Mouse (Mus musculus) urinary bladder, adult 2 months (tissue): ENCODE data around the gene Paxbp1. TPM values are rescaled to one million over a fixed set of nuclear protein-coding genes. Genes with fewer than 3 reads are reported as not detected.

Experiments used
- DNase-seq: peaks from one replicate; pipeline ENCODE4 v3.0.0; 2022; ENCODE audit warnings: low spot score
- polyA plus RNA-seq: library from polyadenylated mRNA; depleted of rRNA; stranded (reverse); fragments of >200 nt; gene quantifications from 2 replicates; pipeline ENCODE4 v1.2.3, GENCODE M21; 2012; rRNA removed

Paxbp1 gene
- polyA plus RNA-seq, 1 experiment: 63.4 TPM

DNA sequence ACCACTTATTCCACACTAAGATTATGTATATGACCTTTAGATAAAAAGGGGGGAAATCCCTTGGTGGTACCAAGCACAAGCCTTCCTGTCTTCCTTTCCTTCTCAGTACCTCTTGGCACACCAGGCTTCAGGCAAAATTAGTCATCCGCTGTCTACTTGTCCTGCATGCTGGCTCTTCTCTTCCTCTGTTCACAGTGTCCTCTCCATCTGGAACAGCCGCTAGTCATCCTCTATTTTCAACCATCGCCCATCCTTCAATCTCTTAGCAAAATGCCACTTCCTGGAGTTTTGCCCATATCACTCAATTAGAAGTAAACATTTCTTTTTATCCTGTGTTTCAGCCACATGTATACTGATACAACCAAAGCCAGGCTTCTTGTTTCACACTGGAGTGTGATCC, 46.5 kb downstream of the Paxbp1 start:
- no peak for DNase-seq

- no peak for DNase-seq
These were observed 47.8 kb downstream of the Paxbp1 start for GRCm38 (mm10) chr16:90996327-90997243.

DNA sequence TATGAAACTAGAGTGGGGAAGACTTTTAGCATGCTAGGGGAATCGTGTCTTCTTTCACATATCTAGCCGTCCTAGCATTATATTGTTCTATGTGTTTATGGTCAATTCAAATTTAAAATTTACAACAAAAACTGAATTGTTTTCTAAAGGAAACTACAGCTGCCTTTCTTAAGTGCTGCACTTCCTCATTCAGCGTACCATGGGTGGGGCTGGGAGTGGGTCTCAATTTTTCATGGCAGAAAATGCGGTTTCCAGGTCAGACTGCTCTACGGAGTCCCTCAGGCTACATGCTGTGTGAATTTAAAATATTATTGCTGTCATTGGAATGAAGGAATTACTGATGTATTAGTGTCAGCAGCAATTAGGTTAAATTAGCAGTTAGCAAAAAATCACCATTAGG, 48.8 kb downstream of the Paxbp1 start:
- DNase-seq: no peak

DNA sequence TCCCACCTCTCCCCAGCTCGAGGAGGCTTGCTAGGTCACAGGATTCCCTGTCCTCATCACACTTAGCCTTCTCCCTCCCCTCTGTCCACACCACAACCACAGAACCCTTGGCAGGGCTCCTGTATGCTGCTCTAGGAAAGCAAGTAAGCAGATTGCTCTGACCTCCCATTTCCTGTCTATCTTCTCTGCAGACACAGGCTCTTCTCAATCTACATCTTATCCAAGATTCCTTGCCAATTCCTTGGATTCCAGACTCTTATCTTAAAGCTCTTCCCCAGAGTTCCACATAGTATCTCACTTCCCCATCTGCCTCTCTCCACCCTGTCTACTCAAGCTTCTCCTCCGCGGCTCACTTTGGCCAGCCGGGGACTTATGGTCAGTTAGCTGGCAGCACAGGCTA, 49.3 kb downstream of the Paxbp1 start:
- DNase-seq: no peak

GRCm38 (mm10) chr16:90989162-90989561, 55.2 kb downstream of the Paxbp1 start:
- DNase-seq: no peak

DNA sequence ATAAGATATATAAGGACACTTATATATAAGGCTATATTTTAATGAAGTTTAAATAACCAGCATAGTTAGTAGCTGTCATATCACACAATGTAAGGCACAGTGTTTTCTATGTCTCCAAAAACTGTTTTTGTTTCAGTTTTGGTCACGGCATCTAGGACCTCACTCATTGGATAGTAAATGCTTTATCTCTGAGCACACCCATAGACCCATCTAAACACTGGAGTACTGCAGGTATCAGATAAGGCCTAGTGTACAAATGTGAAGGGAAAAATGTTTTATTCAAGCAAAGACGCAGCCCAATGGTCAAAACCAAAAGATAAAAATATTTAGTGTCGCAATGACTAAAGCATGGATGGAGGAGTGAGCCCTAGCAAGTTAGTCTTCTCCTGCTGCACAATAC, 55.7 kb downstream of the Paxbp1 start:
- DNase-seq: no peak

DNA sequence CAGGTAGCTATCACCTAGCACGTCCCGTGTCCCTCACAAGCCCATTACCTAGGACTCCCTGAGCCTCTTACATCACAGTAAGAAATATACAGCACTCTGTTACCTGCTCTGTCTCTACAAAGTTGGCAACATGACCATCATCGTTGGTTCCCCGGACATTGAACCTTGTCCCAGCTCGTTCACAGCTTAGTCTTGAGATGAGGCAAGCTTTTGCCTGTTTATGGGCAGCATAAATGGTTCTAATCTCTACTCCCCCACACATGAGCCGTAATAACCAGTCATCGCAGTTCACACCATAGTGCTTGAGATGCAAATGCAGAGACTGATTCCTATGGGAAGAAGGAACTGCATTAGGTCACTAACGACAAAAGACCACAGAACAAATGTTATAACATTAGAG, 56.3 kb downstream of the Paxbp1 start:
- no peak for DNase-seq

GRCm38 (mm10) chr16:90971004-90971403, 73.3 kb downstream of the Paxbp1 start:
- no peak for DNase-seq

GRCm38 (mm10) chr16:90966241-90966640, 78.1 kb downstream of the Paxbp1 start:
- DNase-seq: no peak

GRCm38 (mm10) chr16:90964302-90964701, 80.0 kb downstream of the Paxbp1 start:
- DNase-seq: no peak

Other genes starting within 250 kb of the Paxbp1 start
- gene Urb1, start 234.1 kb downstream of the Paxbp1 start, polyA plus RNA-seq: 4.2 and 5.0 TPM in 2 replicates
- 12.0 and 14.6 TPM in 2 replicates for gene Eva1c, start 217.8 kb downstream of the Paxbp1 start, polyA plus RNA-seq
- 19.8 and 21.3 TPM in 2 replicates for gene Cfap298, start 109.4 kb downstream of the Paxbp1 start, polyA plus RNA-seq
- gene Synj1, start 33.2 kb downstream of the Paxbp1 start, polyA plus RNA-seq: 21.3 and 23.6 TPM in 2 replicates
- gene 4932438H23Rik, start 50.6 kb upstream of the Paxbp1 start, polyA plus RNA-seq: 0.87 and 0.94 TPM in 2 replicates
- not detected in 2 replicates for gene Olig2, start 180.9 kb upstream of the Paxbp1 start, polyA plus RNA-seq
- gene Olig1, start 225.2 kb upstream of the Paxbp1 start, polyA plus RNA-seq: 0.19 and 0.25 TPM in 2 replicates